Mouse (Mus musculus) spleen, postnatal 36 days (tissue): Measurements from ENCODE around the gene Cd22.

Experiments used
- DNase-seq, 2 experiments: peaks; one replicate each; pipeline ENCODE4 v3.0.0; 2022; ENCODE audit warnings: low spot score in 2 of 2, mixed read lengths in 1 of 2

The Cd22 gene

DNA sequence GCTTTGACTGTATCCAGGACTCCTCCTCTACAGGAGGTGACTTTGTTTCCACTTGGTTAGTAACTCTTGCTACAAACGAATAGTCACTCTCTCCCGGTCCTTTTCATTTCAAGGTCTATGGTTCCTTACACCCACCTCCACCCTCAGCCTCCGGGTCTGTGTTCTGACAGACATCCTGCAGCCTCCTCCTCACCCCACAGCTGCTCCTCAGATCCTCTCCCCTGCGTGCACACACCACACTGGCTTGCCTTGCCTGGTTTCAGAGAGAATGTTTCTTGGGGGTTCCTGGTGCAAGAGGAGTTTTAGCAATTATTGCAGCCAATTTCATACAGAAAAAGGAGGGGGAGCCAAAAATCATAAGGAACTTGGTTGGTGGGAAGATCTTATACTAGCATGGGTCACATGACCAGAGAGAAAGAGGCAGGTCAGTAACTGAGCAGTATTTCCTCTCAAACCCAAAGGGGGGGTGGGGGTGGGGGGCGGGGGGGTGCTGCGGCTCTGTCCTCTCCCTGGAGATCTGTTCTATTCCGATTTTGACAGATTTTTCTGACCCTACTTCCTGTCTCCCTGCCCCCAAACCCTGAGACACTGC lies 59.2 kb downstream of the Cd22 start:
- peak in 1 of 2 experiments; percentile 15 for DNase-seq

DNA sequence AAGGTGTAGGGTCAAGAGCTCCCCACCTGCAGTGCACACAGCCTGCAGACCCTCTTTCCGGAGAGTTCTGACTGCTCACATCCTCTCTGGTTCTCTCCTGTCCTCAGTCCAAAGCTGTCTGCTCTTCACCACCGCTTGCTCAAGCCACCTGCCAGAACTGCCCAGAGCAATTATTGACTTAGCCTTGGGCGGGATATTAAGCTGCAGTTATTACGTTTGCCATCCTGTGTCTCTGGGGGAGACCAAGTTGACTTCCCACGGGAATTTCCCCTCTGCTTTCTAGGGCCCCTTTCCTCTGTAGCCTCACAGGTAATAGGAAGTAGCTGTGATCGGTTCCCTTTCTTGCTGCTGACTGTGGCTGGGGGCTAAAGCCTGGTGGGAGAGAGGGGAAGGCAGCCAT lies 60.0 kb downstream of the Cd22 start:
- peak; percentile 31 to 38 for DNase-seq
